Mouse (Mus musculus) ES-Bruce4 (cell line): ENCODE measurements around the gene Ndufaf3. TPM values are rescaled to one million over a fixed set of nuclear protein-coding genes. Genes with fewer than 3 reads are reported as not detected.
A peak's percentile ranks its signal among the peaks of the same experiment; 100 is the strongest.
"Not testable (repeated sequence)": the region's sequence is repeated elsewhere in the genome, so short reads cannot be mapped to it uniquely, and the experiment has no call there.

Source experiments
- H3K27ac ChIP-seq: 2 replicates; pipeline ENCODE4 v1.5.1; 2012; ENCODE audit warnings: low read length, inconsistent platforms; ENCODE audit not compliant: insufficient read depth
- H3K27me3 ChIP-seq: 2 replicates; pipeline ENCODE4 v1.6.1; 2012; ENCODE audit warnings: mild to moderate bottlenecking, low read length, inconsistent platforms; ENCODE audit not compliant: control insufficient read depth, poor library complexity, insufficient read depth, severe bottlenecking
- H3K36me3 ChIP-seq: 2 replicates; pipeline ENCODE4 v1.6.1; 2012; ENCODE audit warnings: inconsistent platforms, mild to moderate bottlenecking, low read length, moderate library complexity; ENCODE audit not compliant: control insufficient read depth, poor library complexity, insufficient read depth, severe bottlenecking
- H3K4me1 ChIP-seq: one replicate; pipeline ENCODE4 v1.8.1; 2011; ENCODE audit warnings: low read length; ENCODE audit not compliant: control insufficient read depth, insufficient read depth
- H3K4me3 ChIP-seq: 2 replicates; pipeline ENCODE4 v1.5.1; 2011; ENCODE audit warnings: low read depth, mild to moderate bottlenecking, low read length
- H3K9ac ChIP-seq: 2 replicates; pipeline ENCODE4 v1.6.1; 2012; ENCODE audit warnings: low read depth, mild to moderate bottlenecking, inconsistent platforms; ENCODE audit not compliant: poor library complexity, severe bottlenecking
- H3K9me3 ChIP-seq: replicated peaks from 2 replicates; pipeline ENCODE4 v1.6.1; 2012; ENCODE audit warnings: mild to moderate bottlenecking, low read length, inconsistent platforms; ENCODE audit not compliant: control insufficient read depth, poor library complexity, insufficient read depth, severe bottlenecking
- CTCF ChIP-seq: IDR thresholded peaks from one replicate; pipeline ENCODE4 v1.8.1; 2011; ENCODE audit warnings: low read depth, low read length
- EP300 ChIP-seq: IDR thresholded peaks from 2 replicates; pipeline ENCODE4 v1.6.1; 2011; ENCODE audit warnings: low read depth, low read length; ENCODE audit not compliant: insufficient read depth
- POLR2A ChIP-seq: IDR thresholded peaks from one replicate; pipeline ENCODE4 v1.8.1; 2011; ENCODE audit warnings: low read length; ENCODE audit not compliant: insufficient read depth
- polyA plus RNA-seq: library from polyadenylated mRNA; stranded (reverse); fragments of >200 nt; gene quantifications from 2 replicates; pipeline ENCODE4 v1.2.4, GENCODE M21; 2011; ENCODE audit warnings: low read depth; ENCODE audit not compliant: missing spikeins, insufficient read depth, insufficient read length

Ndufaf3 gene
- polyA plus RNA-seq: 24.7 and 29.7 TPM in 2 replicates

GRCm38 (mm10) chr9:108566815-108567776 lies at the start of gene Ndufaf3:
Gene Ndufaf3, minus strand, starts transcription at chr9:108567434.
- Histone ChIP-seq H3K4me3 (peak within 1 kb of the TSS; percentile 85), H3K4me1 (no peaks in the 10 kb centered on the region), H3K27ac (peak within 1 kb of the TSS; percentile 91), H3K27me3 (no peaks in the 10 kb centered on the region), H3K36me3 (peaks cover 35% of the 10 kb centered on the region), H3K9ac (peak within 1 kb of the TSS; percentile 69), H3K9me3 (no peaks in the 10 kb centered on the region)
- TF ChIP-seq CTCF (peak; percentile 88), EP300 (peak; percentile 87), POLR2A (peak; percentile 97)

GRCm38 (mm10) chr9:108611488-108611887 lies 44.3 kb upstream of the Ndufaf3 start:
- Histone ChIP-seq H3K4me1 (no peaks in the 10 kb centered on the region), H3K4me3 (no peak overlapping the region), H3K27ac (no peak overlapping the region), H3K36me3 (peaks cover 91% of the 10 kb centered on the region), H3K9me3 (no peaks in the 10 kb centered on the region), H3K27me3 (no peaks in the 10 kb centered on the region), H3K9ac (no peak overlapping the region)
- TF ChIP-seq CTCF (no peak), POLR2A (no peak), EP300 (no peak)

- Histone ChIP-seq H3K9me3 (no peaks in the 10 kb centered on the region), H3K36me3 (peaks cover 76% of the 10 kb centered on the region), H3K27me3 (no peaks in the 10 kb centered on the region), H3K4me3 (no peak overlapping the region), H3K4me1 (peaks cover 3% of the 10 kb centered on the region), H3K9ac (no peak overlapping the region), H3K27ac (no peak overlapping the region)
- TF ChIP-seq EP300 (no peak), POLR2A (no peak), CTCF (no peak)
Measured at GRCm38 (mm10) chr9:108608889-108609288, 41.7 kb upstream of the Ndufaf3 start.

- H3K27ac ChIP-seq, H3K4me3 ChIP-seq, H3K4me1 ChIP-seq, H3K9me3 ChIP-seq, H3K9ac ChIP-seq, H3K27me3 ChIP-seq: not testable (repeated sequence)
- peaks cover 75% of the 10 kb centered on the region for H3K36me3 ChIP-seq
Measured at GRCm38 (mm10) chr9:108607929-108608328, 40.7 kb upstream of the Ndufaf3 start.

- H3K4me1 ChIP-seq: peaks cover 3% of the 10 kb centered on the region
- H3K4me3 ChIP-seq: no peak overlapping the region
- H3K9ac ChIP-seq: no peak overlapping the region
- peaks cover 19% of the 10 kb centered on the region for H3K36me3 ChIP-seq
- no peaks in the 10 kb centered on the region for H3K9me3 ChIP-seq
- H3K27ac ChIP-seq: no peak overlapping the region
- no peaks in the 10 kb centered on the region for H3K27me3 ChIP-seq
- no peak for TF ChIP-seq CTCF
- TF ChIP-seq POLR2A: no peak
- TF ChIP-seq EP300: no peak
Measured at GRCm38 (mm10) chr9:108601986-108602385, 34.8 kb upstream of the Ndufaf3 start.

GRCm38 (mm10) chr9:108600011-108600410 lies 32.8 kb upstream of the Ndufaf3 start:
- Histone ChIP-seq H3K27me3 (no peaks in the 10 kb centered on the region), H3K9me3 (no peaks in the 10 kb centered on the region), H3K4me3 (no peak overlapping the region), H3K4me1 (peaks cover 3% of the 10 kb centered on the region), H3K36me3 (peaks cover 11% of the 10 kb centered on the region), H3K27ac (no peak overlapping the region), H3K9ac (no peak overlapping the region)
- TF ChIP-seq EP300 (no peak), POLR2A (no peak), CTCF (no peak)
